Mouse (Mus musculus): Measurements from ENCODE around the gene Smtnl2. TPM values are rescaled to one million over a fixed set of nuclear protein-coding genes. Genes with fewer than 3 reads are reported as not detected.
"Not testable (repeated sequence)": the region's sequence is repeated elsewhere in the genome, so short reads cannot be mapped to it uniquely, and the experiment has no call there.

Gene Smtnl2
- polyA plus RNA-seq (2016; fragmentation: Nextera tagmentation; extraction: Ambion mirVana): 25.7 and 29.0 TPM in 2 replicates

- Histone ChIP-seq H3K4me1 (replicated peaks) (peaks cover 57% of the 10 kb centered on the region), H3K9ac (replicated peaks) (peak within 1 kb of the TSS; percentile 69), H3K4me2 (peak within 1 kb of the TSS; percentile 98), H3K9me3 (no peaks in the 10 kb centered on the region), H3K4me3 (replicated peaks) (peak within 1 kb of the TSS; percentile 69), H3K27ac (peak within 1 kb of the TSS; percentile 70), H3K36me3 (no peaks in the 10 kb centered on the region), H3K27me3 (peaks cover 51% of the 10 kb centered on the region)
- WGBS: under 1% methylated on average over 86 of the region's 86 CpGs
- ATAC-seq (ENCODE audit: insufficient number of reproducible peaks, insufficient read depth, low FRiP score, low TSS enrichment, low read depth): peak; percentile 80
Observed at GRCm38 (mm10) chr11:72411093-72411921, at the start of gene Smtnl2. Gene Smtnl2 (minus strand): TSS chr11:72411713.

- no peak overlapping the region for H3K9ac ChIP-seq (replicated peaks)
- H3K36me3 ChIP-seq: no peaks in the 10 kb centered on the region
- H3K4me2 ChIP-seq: no peak overlapping the region
- no peaks in the 10 kb centered on the region for H3K4me1 ChIP-seq (replicated peaks)
- WGBS: 84% methylated on average over 3 of the region's 3 CpGs
- H3K27ac ChIP-seq: no peak overlapping the region; the same call in 1 of the 2 replicates
- H3K9me3 ChIP-seq: no peaks in the 10 kb centered on the region
- no peaks in the 10 kb centered on the region for H3K27me3 ChIP-seq
- H3K4me3 ChIP-seq (replicated peaks): no peak overlapping the region
- no peak for ATAC-seq (ENCODE audit: insufficient number of reproducible peaks, insufficient read depth, low FRiP score, low TSS enrichment, low read depth)
Observed at GRCm38 (mm10) chr11:72458502-72458901, 47.0 kb upstream of the Smtnl2 start.

GRCm38 (mm10) chr11:72457995-72458496 lies 46.5 kb upstream of the Smtnl2 start:
- no peak overlapping the region for H3K27ac ChIP-seq
- WGBS: 70% methylated on average over 12 of the region's 12 CpGs
- H3K4me1 ChIP-seq (replicated peaks): no peaks in the 10 kb centered on the region
- H3K9ac ChIP-seq (replicated peaks): no peak overlapping the region
- no peak for ATAC-seq (ENCODE audit: insufficient number of reproducible peaks, insufficient read depth, low FRiP score, low TSS enrichment, low read depth)
- no peaks in the 10 kb centered on the region for H3K36me3 ChIP-seq
- no peaks in the 10 kb centered on the region for H3K27me3 ChIP-seq
- no peak overlapping the region for H3K4me2 ChIP-seq
- no peak overlapping the region for H3K4me3 ChIP-seq (replicated peaks)
- no peaks in the 10 kb centered on the region for H3K9me3 ChIP-seq

GRCm38 (mm10) chr11:72455694-72456093 lies 44.2 kb upstream of the Smtnl2 start:
- no peaks in the 10 kb centered on the region for H3K9me3 ChIP-seq
- no peak overlapping the region for H3K9ac ChIP-seq (replicated peaks)
- H3K4me3 ChIP-seq (replicated peaks): no peak overlapping the region
- WGBS: 66% methylated on average over 5 of the region's 5 CpGs
- H3K27ac ChIP-seq: no peak overlapping the region
- no peaks in the 10 kb centered on the region for H3K4me1 ChIP-seq (replicated peaks)
- H3K27me3 ChIP-seq: no peaks in the 10 kb centered on the region
- peaks cover 22% of the 10 kb centered on the region for H3K36me3 ChIP-seq
- H3K4me2 ChIP-seq: no peak overlapping the region
- no peak for ATAC-seq (ENCODE audit: insufficient number of reproducible peaks, insufficient read depth, low FRiP score, low TSS enrichment, low read depth)

- Histone ChIP-seq H3K4me2 (no peak overlapping the region), H3K4me1 (replicated peaks) (no peaks in the 10 kb centered on the region), H3K27ac (0 out of 2 replicates have a peak overlapping the region, but pooled peaks have one; percentile 7), H3K36me3 (peaks cover 45% of the 10 kb centered on the region), H3K9me3 (no peaks in the 10 kb centered on the region), H3K4me3 (replicated peaks) (no peak overlapping the region), H3K27me3 (no peaks in the 10 kb centered on the region), H3K9ac (replicated peaks) (no peak overlapping the region)
- WGBS: 58% methylated on average over 15 of the region's 15 CpGs
- no peak for ATAC-seq (ENCODE audit: insufficient number of reproducible peaks, insufficient read depth, low FRiP score, low TSS enrichment, low read depth)
Observed at GRCm38 (mm10) chr11:72453105-72453953, 41.8 kb upstream of the Smtnl2 start.

GRCm38 (mm10) chr11:72452140-72452665 lies 40.7 kb upstream of the Smtnl2 start:
- no peaks in the 10 kb centered on the region for H3K9me3 ChIP-seq
- 84% methylated on average over 3 of the region's 3 CpGs for WGBS
- no peak overlapping the region for H3K4me3 ChIP-seq (replicated peaks)
- no peak overlapping the region for H3K4me2 ChIP-seq
- H3K27ac ChIP-seq: no peak overlapping the region
- H3K4me1 ChIP-seq (replicated peaks): no peaks in the 10 kb centered on the region
- no peaks in the 10 kb centered on the region for H3K27me3 ChIP-seq
- H3K9ac ChIP-seq (replicated peaks): no peak overlapping the region
- no peak for ATAC-seq (ENCODE audit: insufficient number of reproducible peaks, insufficient read depth, low FRiP score, low TSS enrichment, low read depth)
- H3K36me3 ChIP-seq: peaks cover 56% of the 10 kb centered on the region

- H3K36me3 ChIP-seq: peaks cover 100% of the 10 kb centered on the region
- no peak overlapping the region for H3K9ac ChIP-seq (replicated peaks)
- 88% methylated on average over 8 of the region's 8 CpGs for WGBS
Observed at GRCm38 (mm10) chr11:72447475-72447874, 36.0 kb upstream of the Smtnl2 start.

GRCm38 (mm10) chr11:72446311-72447105 lies 35.0 kb upstream of the Smtnl2 start:
- no peak overlapping the region for H3K27ac ChIP-seq
- H3K27me3 ChIP-seq: no peaks in the 10 kb centered on the region
- WGBS: 89% methylated on average over 6 of the region's 6 CpGs
- H3K9ac ChIP-seq (replicated peaks): no peak overlapping the region
- H3K4me1 ChIP-seq (replicated peaks): peaks cover 10% of the 10 kb centered on the region
- ATAC-seq (ENCODE audit: insufficient number of reproducible peaks, insufficient read depth, low FRiP score, low TSS enrichment, low read depth): no peak
- no peak overlapping the region for H3K4me2 ChIP-seq
- H3K36me3 ChIP-seq: peaks cover 92% of the 10 kb centered on the region
- no peaks in the 10 kb centered on the region for H3K9me3 ChIP-seq
- no peak overlapping the region for H3K4me3 ChIP-seq (replicated peaks)

More at GRCm38 (mm10) chr11:72447475-72447874, 36.0 kb upstream of the Smtnl2 start:
- Histone ChIP-seq H3K4me3 (replicated peaks) (no peak overlapping the region), H3K27me3 (no peaks in the 10 kb centered on the region), H3K4me1 (replicated peaks) (peaks cover 2% of the 10 kb centered on the region), H3K9me3 (no peaks in the 10 kb centered on the region), H3K4me2 (no peak overlapping the region), H3K27ac (no peak overlapping the region)
- no peak for ATAC-seq (ENCODE audit: insufficient number of reproducible peaks, insufficient read depth, low FRiP score, low TSS enrichment, low read depth)

- Histone ChIP-seq H3K9me3 (no peaks in the 10 kb centered on the region), H3K36me3 (peaks cover 38% of the 10 kb centered on the region), H3K4me3 (replicated peaks) (peak within 1 kb of the TSS; percentile 88), H3K4me1 (replicated peaks) (peaks cover 10% of the 10 kb centered on the region), H3K4me2 (peak within 1 kb of the TSS; percentile 93), H3K27me3 (no peaks in the 10 kb centered on the region), H3K9ac (replicated peaks) (peak within 1 kb of the TSS; percentile 81), H3K27ac (peak within 1 kb of the TSS; percentile 85)
- under 1% methylated on average over 46 of the region's 46 CpGs for WGBS
- peak; percentile 76 for ATAC-seq (ENCODE audit: insufficient number of reproducible peaks, insufficient read depth, low FRiP score, low TSS enrichment, low read depth)
Observed at GRCm38 (mm10) chr11:72440965-72441664, 29.6 kb upstream of the Smtnl2 start, which contains the start of gene Mybbp1a. Gene Mybbp1a (plus strand): TSS chr11:72441355.

- Histone ChIP-seq H3K36me3 (peaks cover 33% of the 10 kb centered on the region), H3K27ac (peak overlapping the region; percentile 85), H3K9ac (replicated peaks) (peak overlapping the region; percentile 81), H3K4me3 (replicated peaks) (peak overlapping the region; percentile 88), H3K4me2 (peak overlapping the region; percentile 93)
- H3K4me1 ChIP-seq (replicated peaks); ATAC-seq (ENCODE audit: insufficient number of reproducible peaks, insufficient read depth, low FRiP score, low TSS enrichment, low read depth); H3K9me3 ChIP-seq; H3K27me3 ChIP-seq: not testable (repeated sequence)
- 45% methylated on average over 6 of the region's 6 CpGs for WGBS
Observed at GRCm38 (mm10) chr11:72440597-72440964, 29.1 kb upstream of the Smtnl2 start.

Measured in limb, embryonic 12.5 days (tissue).